Mouse (Mus musculus) CH12.LX (cell line): Measurements from ENCODE around the gene Pros1. TPM values are rescaled to one million over a fixed set of nuclear protein-coding genes. Genes with fewer than 3 reads are reported as not detected.

Experiments used
- DNase-seq: peaks from one replicate; pipeline ENCODE4 v3.0.0-alpha.2; 2013; ENCODE audit errors: extremely low read depth
- H3K27ac ChIP-seq: 2 replicates; pipeline ENCODE4 v1.5.1; 2012; ENCODE audit warnings: low read depth, mild to moderate bottlenecking, control low read depth, moderate library complexity; ENCODE audit not compliant: insufficient read depth
- H3K27me3 ChIP-seq: replicated peaks from 2 replicates; pipeline ENCODE3; 2012; ENCODE audit warnings: inconsistent platforms
- H3K36me3 ChIP-seq, 2 experiments: replicated peaks in 1 of 2; 2 replicates each; pipeline versions ENCODE3 to v1.6.1; 2012; ENCODE audit warnings: inconsistent platforms in 1 of 2, low read length in 1 of 2, mild to moderate bottlenecking in 1 of 2, mixed read lengths in 1 of 2, moderate library complexity in 1 of 2; ENCODE audit not compliant: control insufficient read depth in 1 of 2, insufficient read depth in 1 of 2
- H3K4me1 ChIP-seq, 2 experiments: 2 replicates each; pipeline ENCODE4 v1.6.1; 2012; ENCODE audit warnings: inconsistent platforms in 1 of 2, moderate library complexity in 1 of 2; ENCODE audit not compliant: insufficient read depth in 2 of 2, control insufficient read depth in 1 of 2
- H3K4me2 ChIP-seq: 2 replicates; pipeline ENCODE4 v1.6.1; 2012; ENCODE audit warnings: low read depth, mild to moderate bottlenecking, control low read depth; ENCODE audit not compliant: poor library complexity, insufficient read depth, severe bottlenecking
- H3K4me3 ChIP-seq, 3 experiments: fragments of 150-350 bp in 1 of 3; sonication (generic) in 1 of 3; replicated peaks in 1 of 3; 2 replicates each; pipeline versions ENCODE3 to v1.5.1; 2011 to 2012; ENCODE audit warnings: low read depth in 2 of 3, low read length in 2 of 3, mild to moderate bottlenecking in 2 of 3, moderate library complexity in 2 of 3, control low read depth in 1 of 3, improper control_type of control experiment in 1 of 3, inconsistent platforms in 1 of 3, mixed read lengths in 1 of 3; ENCODE audit not compliant: poor library complexity in 1 of 3
- H3K79me2 ChIP-seq: replicated peaks from 2 replicates; pipeline ENCODE4 v1.6.1; 2012; ENCODE audit warnings: mild to moderate bottlenecking, moderate library complexity; ENCODE audit not compliant: control insufficient read depth, poor library complexity, insufficient read depth, severe bottlenecking; ENCODE audit errors: extremely low read depth
- H3K9ac ChIP-seq: 2 replicates; pipeline ENCODE4 v1.6.1; 2012; ENCODE audit warnings: low read depth, mild to moderate bottlenecking, control low read depth, moderate library complexity; ENCODE audit not compliant: insufficient read depth
- H3K9me3 ChIP-seq: replicated peaks from 2 replicates; pipeline ENCODE3; 2012; ENCODE audit warnings: low read length, inconsistent platforms, mixed read lengths
- CHD1 ChIP-seq: IDR thresholded peaks from 2 replicates; pipeline ENCODE4 v1.6.1; 2012; ENCODE audit warnings: low read depth, low read length, improper control_type of control experiment, inconsistent platforms
- CTCF ChIP-seq, 2 experiments: IDR thresholded peaks in 1 of 2; conservative IDR thresholded peaks in 1 of 2; 2 replicates each; pipeline ENCODE4 v1.5.1; 2011 to 2012; ENCODE audit warnings: low read depth in 2 of 2, low read length in 2 of 2, improper control_type of control experiment in 1 of 2, inconsistent platforms in 1 of 2, mild to moderate bottlenecking in 1 of 2, moderate library complexity in 1 of 2
- ELF1 ChIP-seq: IDR thresholded peaks from 2 replicates; pipeline ENCODE4 v1.6.1; 2014; ENCODE audit warnings: low read depth, mild to moderate bottlenecking, inconsistent platforms, low read length, improper control_type of control experiment
- EP300 ChIP-seq: IDR thresholded peaks from 2 replicates; pipeline ENCODE4 v1.6.1; 2011; ENCODE audit warnings: low read length, improper control_type of control experiment
- ETS1 ChIP-seq: conservative IDR thresholded peaks from 2 replicates; pipeline ENCODE4 v1.6.1; 2012; ENCODE audit warnings: low read depth, mild to moderate bottlenecking, inconsistent platforms, low read length, improper control_type of control experiment, moderate library complexity
- GABPA ChIP-seq: IDR thresholded peaks from 2 replicates; pipeline ENCODE4 v1.6.1; 2012; ENCODE audit warnings: low read depth, low read length, improper control_type of control experiment, inconsistent platforms; ENCODE audit not compliant: insufficient replicate concordance
- HCFC1 ChIP-seq: IDR thresholded peaks from 2 replicates; pipeline ENCODE4 v1.6.1; 2012; ENCODE audit warnings: low read depth, mild to moderate bottlenecking, inconsistent platforms, low read length, improper control_type of control experiment
- KAT2A ChIP-seq: IDR thresholded peaks from 2 replicates; pipeline ENCODE4 v1.6.1; 2012; ENCODE audit warnings: low read length, improper control_type of control experiment, inconsistent platforms; ENCODE audit not compliant: insufficient replicate concordance
- MAFK ChIP-seq: IDR thresholded peaks from 2 replicates; pipeline ENCODE4 v1.6.1; 2011; ENCODE audit warnings: low read length, improper control_type of control experiment; ENCODE audit not compliant: insufficient replicate concordance
- MAX ChIP-seq: IDR thresholded peaks from 2 replicates; pipeline ENCODE4 v1.6.1; 2011; ENCODE audit warnings: low read length, improper control_type of control experiment
- MXI1 ChIP-seq: IDR thresholded peaks from 2 replicates; pipeline ENCODE4 v1.6.1; 2011; ENCODE audit warnings: mild to moderate bottlenecking, low read depth, low read length, improper control_type of control experiment
- PAX5 ChIP-seq: IDR thresholded peaks from 2 replicates; pipeline ENCODE4 v1.6.1; 2012; ENCODE audit warnings: low read length, inconsistent platforms, mixed read lengths
- POLR2A ChIP-seq: IDR thresholded peaks from 2 replicates; pipeline ENCODE4 v1.6.1; 2011; ENCODE audit warnings: low read depth, mild to moderate bottlenecking, improper control_type of control experiment, low read length
- POLR2AphosphoS2 ChIP-seq: IDR thresholded peaks from 2 replicates; pipeline ENCODE4 v1.6.1; 2011; ENCODE audit warnings: low read depth, low read length, improper control_type of control experiment
- RAD21 ChIP-seq: IDR thresholded peaks from 2 replicates; pipeline ENCODE4 v1.6.1; 2011; ENCODE audit warnings: low read depth, mild to moderate bottlenecking, low read length, improper control_type of control experiment, moderate library complexity
- SMC3 ChIP-seq: IDR thresholded peaks from 2 replicates; pipeline ENCODE4 v1.6.1; 2011; ENCODE audit warnings: low read depth, low read length, improper control_type of control experiment
- TBP ChIP-seq: conservative IDR thresholded peaks from 2 replicates; pipeline ENCODE4 v1.6.1; 2011; ENCODE audit warnings: low read depth, low read length, improper control_type of control experiment
- TCF12 ChIP-seq: IDR thresholded peaks from 2 replicates; pipeline ENCODE4 v1.6.1; 2014; ENCODE audit warnings: low read depth, mild to moderate bottlenecking, inconsistent platforms, low read length, improper control_type of control experiment
- UBTF ChIP-seq: IDR thresholded peaks from 2 replicates; pipeline ENCODE4 v1.6.1; 2012; ENCODE audit warnings: low read depth, mild to moderate bottlenecking, inconsistent platforms, low read length, improper control_type of control experiment, moderate library complexity
- USF2 ChIP-seq: conservative IDR thresholded peaks from 2 replicates; pipeline ENCODE4 v1.6.1; 2011; ENCODE audit warnings: low read depth, low read length, improper control_type of control experiment
- ZC3H11A ChIP-seq: IDR thresholded peaks from 2 replicates; pipeline ENCODE4 v1.6.1; 2012; ENCODE audit warnings: low read depth, mild to moderate bottlenecking, inconsistent platforms, low read length, improper control_type of control experiment
- ZKSCAN1 ChIP-seq: IDR thresholded peaks from 2 replicates; pipeline ENCODE4 v1.6.1; 2012; ENCODE audit warnings: low read depth, inconsistent platforms, low read length, improper control_type of control experiment, borderline replicate concordance
- ZMIZ1 ChIP-seq: IDR thresholded peaks from 2 replicates; pipeline ENCODE4 v1.6.1; 2012; ENCODE audit warnings: low read depth, mild to moderate bottlenecking, inconsistent platforms, low read length, improper control_type of control experiment
- ZNF384 ChIP-seq: IDR thresholded peaks from 2 replicates; pipeline ENCODE4 v1.6.1; 2012; ENCODE audit warnings: low read depth, low read length, improper control_type of control experiment, inconsistent platforms
- dilution Hi-C: fragments of 300-500 bp; cut with MboI; formaldehyde crosslinking; loops from 2 replicates; pipeline ENCODE4 v1.14.3; 2020; ENCODE audit warnings: low sequenced_read_pairs; ENCODE audit not compliant: extremely low pct_unique_long_range_greater_than_20kb, extremely low pct_ligation_motif_present
- in situ Hi-C: fragments of 300-500 bp; cut with MboI; formaldehyde crosslinking; loops from 3 replicates; pipeline ENCODE4 v1.14.3; 2019; ENCODE audit warnings: low sequenced_read_pairs, low pct_ligation_motif_present, low pct_unique_long_range_greater_than_20kb, mixed read lengths
- polyA plus RNA-seq: library from polyadenylated mRNA; unstranded; fragments of >175 nt; gene quantifications from 2 replicates; pipeline ENCODE4 v1.2.1, GENCODE M21; 2012; ENCODE audit warnings: low read depth; ENCODE audit not compliant: insufficient read length
- total RNA-seq, 2 experiments: library from RNA; depleted of rRNA; stranded (reverse); fragments of 300-350 nt in 1 of 2; fragments of >200 nt in 1 of 2; gene quantifications; 2 replicates each; pipeline ENCODE4 v1.2.3; 2012 to 2014

The Pros1 gene
- total and polyA plus RNA-seq, 3 experiments, result 1.3 to 9.7 (median 1.6) TPM

- dilution Hi-C loops, result no loop called here
- TF ChIP-seq ETS1 (no peak), MAX (no peak), ZKSCAN1 (no peak), EP300 (no peak), ZNF384 (no peak), KAT2A (no peak), TCF12 (no peak), ZC3H11A (no peak), USF2 (no peak), TBP (no peak), ZMIZ1 (no peak), MAFK (no peak), POLR2AphosphoS2 (no peak)
Measured at GRCm38 (mm10) chr16:62822472-62822871, 31.6 kb upstream of the Pros1 start.

GRCm38 (mm10) chr16:62826156-62827001 lies 27.7 kb upstream of the Pros1 start:
- Histone ChIP-seq H3K27me3 (no peaks in the 10 kb centered on the region), H3K79me2 (no peaks in the 10 kb centered on the region), H3K27ac (no peak overlapping the region), H3K4me3 (no peak overlapping the region), H3K36me3 (peaks cover 3 to 18% of the 10 kb centered on the region in 2 experiments), H3K9ac (no peak overlapping the region), H3K9me3 (no peaks in the 10 kb centered on the region), H3K4me2 (no peak overlapping the region), H3K4me1 (peaks cover 0 to 3% of the 10 kb centered on the region in 2 experiments; a peak in 1 of 4 replicates)
- in situ Hi-C loops (loop anchor here (25.0 kb wide), 1 partner anchor 314 kb away; no protein-coding TSS in a partner anchor), dilution Hi-C loops (no loop called here)
- peak; percentile 69 for DNase-seq
- TF ChIP-seq ELF1 (no peak), USF2 (no peak), ETS1 (no peak), ZNF384 (no peak), MAX (no peak), GABPA (no peak), ZC3H11A (no peak), HCFC1 (no peak), CTCF (conservative IDR thresholded peaks at IDR 0.05 in 1 of 2, IDR thresholded peaks at IDR 0.05 in 1 of 2; ENCODE audit: low read depth in 2 of 2, low read length in 2 of 2) (peak; percentile 87 to 88), ZKSCAN1 (no peak), TCF12 (no peak), SMC3 (peak; percentile 66), MAFK (no peak), MXI1 (no peak), POLR2A (no peak), POLR2AphosphoS2 (no peak), KAT2A (no peak), RAD21 (peak; percentile 85), UBTF (no peak), CHD1 (no peak), PAX5 (no peak)

More at GRCm38 (mm10) chr16:62822472-62822871, 31.6 kb upstream of the Pros1 start:
- no peak overlapping the region for H3K27ac ChIP-seq
- H3K9ac ChIP-seq, result no peak overlapping the region
- in situ Hi-C loops, result no loop called here
- H3K36me3 ChIP-seq, result peaks cover 0 to 19% of the 10 kb centered on the region in 2 experiments
- no peak overlapping the region for H3K4me3 ChIP-seq
- no peaks in the 10 kb centered on the region for H3K4me1 ChIP-seq
- no peak for DNase-seq
- no peaks in the 10 kb centered on the region for H3K27me3 ChIP-seq
- H3K4me2 ChIP-seq, result no peak overlapping the region
- H3K79me2 ChIP-seq, result no peaks in the 10 kb centered on the region
- no peaks in the 10 kb centered on the region for H3K9me3 ChIP-seq
